Mouse (Mus musculus): Measurements from ENCODE around the gene Slc22a13.

The Slc22a13 gene

GRCm38 (mm10) chr9:119201653-119202052 is 7.2 kb downstream of the Slc22a13 start:
- DNase-seq (ENCODE audit: low spot score in 2 of 2), result no peak

GRCm38 (mm10) chr9:119199151-119199861 is 9.6 kb downstream of the Slc22a13 start:
- no peak for DNase-seq (ENCODE audit: low spot score in 2 of 2)

GRCm38 (mm10) chr9:119192202-119192990 is 16.5 kb downstream of the Slc22a13 start:
- DNase-seq (ENCODE audit: low spot score in 2 of 2), result peak in 1 of 2 experiments; percentile 35

GRCm38 (mm10) chr9:119181241-119181728 is 27.6 kb downstream of the Slc22a13 start:
- peak; percentile 31 to 43 for DNase-seq (ENCODE audit: low spot score in 2 of 2)

GRCm38 (mm10) chr9:119179292-119179691 is 29.6 kb downstream of the Slc22a13 start:
- DNase-seq (ENCODE audit: low spot score in 2 of 2), result no peak

GRCm38 (mm10) chr9:119167608-119168007 is 41.3 kb downstream of the Slc22a13 start:
- DNase-seq (ENCODE audit: low spot score in 2 of 2), result no peak

GRCm38 (mm10) chr9:119165548-119165947 is 43.4 kb downstream of the Slc22a13 start:
- no peak for DNase-seq (ENCODE audit: low spot score in 2 of 2)

- DNase-seq (ENCODE audit: low spot score in 2 of 2), result no peak
Observed at GRCm38 (mm10) chr9:119164743-119165142, 44.2 kb downstream of the Slc22a13 start.

- DNase-seq (ENCODE audit: low spot score in 2 of 2), result no peak
Observed at GRCm38 (mm10) chr9:119160689-119161088, 48.2 kb downstream of the Slc22a13 start.

- DNase-seq (ENCODE audit: low spot score in 2 of 2), result no peak
Observed at GRCm38 (mm10) chr9:119158861-119159260, 50.0 kb downstream of the Slc22a13 start, which contains the start of gene Gm47289. Gm47289 (plus strand) TSS chr9:119159161.

GRCm38 (mm10) chr9:119156278-119157201 is 52.4 kb downstream of the Slc22a13 start, which contains the start of gene Acaa1b:
Acaa1b (minus strand) TSS chr9:119157093.
- peak; percentile 73 to 85 for DNase-seq (ENCODE audit: low spot score in 2 of 2)

GRCm38 (mm10) chr9:119155826-119156225 is 53.1 kb downstream of the Slc22a13 start:
- peak in 1 of 2 experiments; percentile 41 for DNase-seq (ENCODE audit: low spot score in 2 of 2)

- DNase-seq (ENCODE audit: low spot score in 2 of 2), result no peak
Observed at GRCm38 (mm10) chr9:119155416-119155815, 53.5 kb downstream of the Slc22a13 start.

- no peak for DNase-seq (ENCODE audit: low spot score in 2 of 2)
Observed at GRCm38 (mm10) chr9:119151751-119152150, 57.1 kb downstream of the Slc22a13 start.

- no peak for DNase-seq (ENCODE audit: low spot score in 2 of 2)
Observed at GRCm38 (mm10) chr9:119149601-119150000, 59.3 kb downstream of the Slc22a13 start.

- DNase-seq (ENCODE audit: low spot score in 2 of 2), result no peak
Observed at GRCm38 (mm10) chr9:119146098-119146770, 62.7 kb downstream of the Slc22a13 start.

- DNase-seq (ENCODE audit: low spot score in 2 of 2), result no peak
Observed at GRCm38 (mm10) chr9:119145638-119146037, 63.3 kb downstream of the Slc22a13 start.

- no peak for DNase-seq (ENCODE audit: low spot score in 2 of 2)
Observed at GRCm38 (mm10) chr9:119145137-119145536, 63.8 kb downstream of the Slc22a13 start.

- no peak for DNase-seq (ENCODE audit: low spot score in 2 of 2)
Observed at GRCm38 (mm10) chr9:119144696-119145095, 64.2 kb downstream of the Slc22a13 start.

GRCm38 (mm10) chr9:119143372-119143771 is 65.5 kb downstream of the Slc22a13 start:
- no peak for DNase-seq (ENCODE audit: low spot score in 2 of 2)
